30 mouse cellular contexts compared by ENCODE assay signal in the genomic region with DNA sequence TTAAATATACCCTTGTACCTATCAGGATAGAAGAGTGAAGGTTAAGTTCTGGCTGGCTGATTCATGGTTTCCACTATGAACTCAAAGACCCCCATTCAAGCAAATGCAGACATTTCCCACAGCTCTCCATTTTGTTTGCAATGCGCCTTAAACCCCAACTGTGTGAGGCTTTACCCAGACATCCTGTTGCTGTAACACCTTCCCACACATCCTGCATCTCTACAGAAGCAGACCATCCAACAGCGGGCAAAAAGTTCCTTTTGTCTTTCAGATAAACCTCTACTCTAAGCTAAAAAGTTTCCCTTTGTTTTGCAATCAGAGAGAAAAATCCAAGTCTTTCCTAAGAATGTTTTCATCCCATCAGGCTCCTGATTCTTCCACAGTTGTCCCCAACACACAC. TPM values are rescaled to one million over a fixed set of nuclear protein-coding genes. Genes with fewer than 3 reads are reported as not detected.
DNase-seq lines count a peak whose midpoint lies in the region; ATAC-seq and TF ChIP-seq lines count a peak whose summit lies in the region.
"Had no signal": no experiment of that assay in that cellular context is flagged by ENCODE, and none has a peak within 500 bp of the region (broad histone marks: within the 10 kb centered on the region; RNA-seq: fewer than 3 reads in every experiment).

No protein-coding gene starts in this region.

- H3K27me3 ChIP-seq in spleen, adult 2 months (ENCODE audit: control insufficient read depth, insufficient read depth, low read length), result no peaks in the 10 kb centered on the region
- no peaks in the 10 kb centered on the region for H3K27me3 ChIP-seq in kidney, embryonic 15.5 days
- H3K27me3 ChIP-seq: CH12.LX; heart, embryonic 13.5 days; hindbrain, embryonic 12.5 days; limb, embryonic 12.5 days; neural tube, embryonic 12.5 days had no signal

- H3K4me1 ChIP-seq in spleen, adult 2 months (ENCODE audit: control insufficient read depth, insufficient read depth, insufficient read length), result peaks cover 29% of the 10 kb centered on the region
- H3K4me1 ChIP-seq in kidney, embryonic 15.5 days, result no peaks in the 10 kb centered on the region
- H3K4me1 ChIP-seq: embryonic facial prominence, embryonic 10.5 days; heart, embryonic 13.5 days; hindbrain, embryonic 12.5 days; limb, embryonic 12.5 days; neural tube, embryonic 12.5 days had no signal

- WGBS in spleen, adult 2 months, result 39% methylated on average over 2 of the region's 2 CpGs
- 63% methylated on average over 2 of the region's 2 CpGs for WGBS in kidney, embryonic 15.5 days

- no peak overlapping the region for H3K4me3 ChIP-seq in spleen, adult 2 months (ENCODE audit: extremely low read depth, insufficient read depth, insufficient read length)
- no peak overlapping the region for H3K4me3 ChIP-seq in kidney, embryonic 15.5 days (replicated peaks)
- H3K4me3 ChIP-seq: embryonic facial prominence, embryonic 10.5 days; heart, adult 2 months; heart, embryonic 13.5 days; hindbrain, embryonic 12.5 days; limb, embryonic 12.5 days; neural tube, embryonic 12.5 days had no signal

- H3K27ac ChIP-seq in spleen, adult 2 months (ENCODE audit: insufficient read depth, low read length), result peak overlapping the region; percentile 78
- H3K27ac ChIP-seq in kidney, embryonic 15.5 days, result no peak overlapping the region
- H3K27ac ChIP-seq: embryonic facial prominence, embryonic 10.5 days; heart, adult 2 months; heart, embryonic 13.5 days; hindbrain, embryonic 12.5 days; limb, embryonic 12.5 days; macrophage; neural tube, embryonic 12.5 days had no signal

- TF ChIP-seq CTCF in spleen, adult 2 months (IDR thresholded peaks at IDR 0.05; ENCODE audit: extremely low read depth, insufficient read depth, insufficient read length, insufficient replicate concordance), result no peak

- no peak overlapping the region for H3K9ac ChIP-seq in kidney, embryonic 15.5 days
- H3K9ac ChIP-seq: forebrain, postnatal 0 days; heart, embryonic 13.5 days; hindbrain, embryonic 12.5 days; limb, embryonic 12.5 days; liver, postnatal 0 days; neural tube, embryonic 12.5 days had no signal

- H3K4me2 ChIP-seq in kidney, embryonic 15.5 days, result no peak overlapping the region
- H3K4me2 ChIP-seq: heart, embryonic 13.5 days; hindbrain, embryonic 12.5 days; limb, embryonic 12.5 days; liver, embryonic 11.5 days; midbrain, embryonic 11.5 days; neural tube, embryonic 12.5 days had no signal

- H3K9me3 ChIP-seq in kidney, embryonic 15.5 days (replicated peaks), result no peaks in the 10 kb centered on the region
- H3K9me3 ChIP-seq: embryonic facial prominence, embryonic 10.5 days; heart, embryonic 13.5 days; hindbrain, embryonic 12.5 days; limb, embryonic 12.5 days; neural tube, embryonic 12.5 days had no signal

- H3K36me3 ChIP-seq in spleen, adult 2 months (ENCODE audit: control insufficient read depth, insufficient read depth, low read length), result no peaks in the 10 kb centered on the region
- H3K36me3 ChIP-seq in kidney, embryonic 15.5 days, result no peaks in the 10 kb centered on the region
- H3K36me3 ChIP-seq: embryonic facial prominence, embryonic 10.5 days; heart, embryonic 13.5 days; hindbrain, embryonic 12.5 days; limb, embryonic 12.5 days; neural tube, embryonic 12.5 days had no signal

- DNase-seq in spleen, adult 2 months (ENCODE audit: low read depth in 1 of 2, low spot score in 2 of 2), result no peak
- no peak for DNase-seq in spleen, postnatal 14 days (ENCODE audit: low spot score in 2 of 2)
- DNase-seq in ZHBTc4 (ENCODE audit: low read depth, low spot score), result peak; percentile 5
- peak; percentile 43 to 55 for DNase-seq in thymus, postnatal 36 days
- DNase-seq in gastrocnemius, adult 18-20 months (ENCODE audit: low spot score), result no peak
- DNase-seq in right cerebral cortex, postnatal 25 days, result no peak
- DNase-seq: adrenal gland, postnatal 36 days; cerebellum, adult 9-10 months; forebrain, postnatal 0 days; gastrocnemius, postnatal 25 days; heart, adult 2 months; heart, postnatal 14 days; kidney, adult 8-10 months; kidney, postnatal 14 days; liver, postnatal 0 days; retina, postnatal 1 day had no signal

- ATAC-seq in megakaryocyte progenitor cell, adult 5-6 weeks (replicated peaks; ENCODE audit: poor library complexity), result peak; percentile 41; the same call in 1 of the 2 replicates
- no peak for ATAC-seq in kidney, embryonic 15.5 days (replicated peaks; ENCODE audit: low FRiP score)
- ATAC-seq: forebrain, postnatal 0 days; liver, postnatal 0 days; lung, postnatal 0 days had no signal

- no peak for TF ChIP-seq POLR2A in spleen, adult 2 months (IDR thresholded peaks at IDR 0.05; ENCODE audit: low read depth, low read length)

RNA-seq across cellular contexts. Expression of gene Zpbp, which starts 49.8 kb away (rescaled TPM):
- 0.19 and 0.38 TPM in 2 replicates for polyA plus RNA-seq in spleen, adult 2 months (2012; rRNA removed)
- 1.8 and 2.8 TPM in 2 replicates for total RNA-seq in megakaryocyte progenitor cell, adult 5-6 weeks (2015)
- 0.88 and 1.3 TPM in 2 replicates for total RNA-seq in megakaryocyte progenitor cell, adult 5-6 weeks (2017)
- polyA plus RNA-seq in kidney, embryonic 15.5 days (2015; fragmentation: Nextera tagmentation; extraction: Ambion mirVana), result 0.57 and 0.59 TPM in 2 replicates
- total RNA-seq in gastrocnemius, adult 18-20 months (2021), result under 1 TPM; 0.05 to 0.09 TPM
- polyA plus RNA-seq: small intestine, adult 2 months had no signal

RNA-seq across cellular contexts. Expression of gene Spata48, which starts 50.2 kb away (rescaled TPM):
- polyA plus RNA-seq in spleen, adult 2 months (2012; rRNA removed), result 1.7 and 3.5 TPM in 2 replicates
- total RNA-seq in megakaryocyte progenitor cell, adult 5-6 weeks (2015), result 1.6 and 3.0 TPM in 2 replicates
- 0.21 and 0.84 TPM in 2 replicates for total RNA-seq in megakaryocyte progenitor cell, adult 5-6 weeks (2017)
- 1.2 and 1.8 TPM in 2 replicates for polyA plus RNA-seq in kidney, embryonic 15.5 days (2015; fragmentation: Nextera tagmentation; extraction: Ambion mirVana)
- under 1 TPM in 1 of 2 experiments, not detected in 1; 0.62 TPM for total RNA-seq in gastrocnemius, adult 18-20 months (2021)
- polyA plus RNA-seq: small intestine, adult 2 months; urinary bladder, adult 2 months had no signal

Comparison
In these comparisons a context has a peak if more than half of its experiments do, and no peak if none do; other contexts are left out.
1. DNase-seq: peak in ZHBTc4 (single experiment) and thymus, postnatal 36 days (2 of 2); none in spleen, adult 2 months (0 of 2), spleen, postnatal 14 days (0 of 2), gastrocnemius, adult 18-20 months (single experiment) and right cerebral cortex, postnatal 25 days (single experiment).